Mouse (Mus musculus): ENCODE data around the gene Gm49601.
A peak's percentile ranks its signal among the peaks of the same experiment; 100 is the strongest.

The Gm49601 gene

DNA sequence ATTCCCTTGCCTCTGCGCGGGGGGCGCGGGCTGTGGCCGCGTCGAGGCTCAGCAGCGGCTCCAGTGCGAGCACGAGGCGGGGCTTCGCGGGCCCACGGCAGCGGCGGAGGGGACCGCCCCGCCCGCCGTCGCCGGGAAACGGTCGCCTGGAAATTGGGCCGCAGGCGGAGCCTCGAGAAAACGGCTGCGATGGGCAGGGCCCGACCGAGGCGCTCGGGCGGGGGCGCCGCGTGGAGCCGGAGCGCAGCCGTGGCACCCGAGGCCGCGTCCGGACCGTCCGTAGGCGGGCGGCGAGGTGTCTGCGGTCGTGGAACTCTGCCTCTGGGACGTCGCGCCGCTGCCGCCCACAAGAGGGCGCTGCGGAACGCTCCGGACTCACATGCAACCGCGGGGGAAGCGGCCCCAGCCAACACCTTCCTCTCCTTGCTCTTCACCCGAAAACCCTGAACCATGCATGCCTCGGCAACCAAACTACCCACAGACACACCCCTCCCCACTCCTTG, at the start of gene Gm49601:
TSS of gene Gm49601 (minus strand) at position 52 of the 503 bp plus-strand sequence.
- DNase-seq, result peak; percentile 85

- no peak for DNase-seq
Measured at GRCm38 (mm10) chr16:18673005-18673404, 46.8 kb upstream of the Gm49601 start.

- DNase-seq, result no peak
Measured at GRCm38 (mm10) chr16:18672027-18672426, 45.8 kb upstream of the Gm49601 start.

- no peak for DNase-seq
Measured at GRCm38 (mm10) chr16:18669914-18670313, 43.7 kb upstream of the Gm49601 start.

GRCm38 (mm10) chr16:18658597-18658996, 32.4 kb upstream of the Gm49601 start:
- no peak for DNase-seq

GRCm38 (mm10) chr16:18655372-18656098, 29.3 kb upstream of the Gm49601 start:
- DNase-seq, result no peak

GRCm38 (mm10) chr16:18653290-18654160, 27.3 kb upstream of the Gm49601 start:
- DNase-seq, result no peak

- DNase-seq, result no peak
Measured at GRCm38 (mm10) chr16:18649126-18649525, 22.9 kb upstream of the Gm49601 start.

- no peak for DNase-seq
Measured at GRCm38 (mm10) chr16:18645329-18645728, 19.1 kb upstream of the Gm49601 start.

DNA sequence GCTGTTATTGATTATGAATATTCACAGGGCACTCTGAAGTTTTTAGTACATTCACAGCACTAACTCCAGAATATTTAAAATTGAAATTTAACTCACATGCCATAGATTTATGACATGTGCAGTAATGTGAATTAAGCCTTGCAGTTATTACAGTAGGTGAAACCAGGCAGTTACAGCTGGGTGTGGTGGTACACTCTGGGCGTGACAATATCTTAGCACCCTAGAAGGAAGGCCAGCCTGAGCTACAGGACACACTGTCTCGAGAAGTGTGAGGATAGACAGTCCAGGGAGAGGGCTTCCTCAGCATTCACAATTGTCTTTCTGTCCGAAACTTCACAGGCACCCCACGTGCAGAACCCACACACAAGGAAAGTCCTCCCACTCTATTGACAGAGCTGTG, 18.3 kb upstream of the Gm49601 start:
- no peak for DNase-seq

DNA sequence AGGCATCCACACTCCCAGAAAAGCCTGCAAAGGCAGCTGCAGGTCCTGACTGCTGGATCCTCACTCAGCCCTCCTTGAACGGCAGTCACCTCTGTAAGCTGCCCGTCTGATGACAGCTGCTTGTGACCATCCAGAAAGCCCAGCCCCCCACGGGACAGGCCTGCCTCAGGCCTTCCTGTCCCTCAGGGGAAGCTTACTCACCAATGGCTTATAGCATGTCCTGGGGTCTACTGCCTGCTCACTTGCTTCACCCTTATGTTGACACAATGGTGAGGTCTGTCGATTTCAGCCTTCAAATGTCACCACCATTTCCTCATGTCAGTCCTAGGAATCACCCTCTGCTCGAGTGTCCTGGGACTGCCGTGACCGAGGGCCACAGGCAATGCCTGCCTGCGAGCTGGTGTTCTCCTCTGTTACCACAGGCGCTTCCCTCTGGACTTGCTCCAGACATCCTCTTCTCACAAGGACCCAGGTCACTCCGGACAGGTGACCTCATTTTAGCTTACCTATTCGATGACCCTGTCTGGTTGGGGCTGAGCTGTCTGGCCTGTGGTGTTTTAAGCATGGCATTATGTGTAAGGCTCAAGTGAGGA, 17.3 kb upstream of the Gm49601 start:
- no peak for DNase-seq

- DNase-seq, result no peak
Measured at GRCm38 (mm10) chr16:18642897-18643296, 16.7 kb upstream of the Gm49601 start.

DNA sequence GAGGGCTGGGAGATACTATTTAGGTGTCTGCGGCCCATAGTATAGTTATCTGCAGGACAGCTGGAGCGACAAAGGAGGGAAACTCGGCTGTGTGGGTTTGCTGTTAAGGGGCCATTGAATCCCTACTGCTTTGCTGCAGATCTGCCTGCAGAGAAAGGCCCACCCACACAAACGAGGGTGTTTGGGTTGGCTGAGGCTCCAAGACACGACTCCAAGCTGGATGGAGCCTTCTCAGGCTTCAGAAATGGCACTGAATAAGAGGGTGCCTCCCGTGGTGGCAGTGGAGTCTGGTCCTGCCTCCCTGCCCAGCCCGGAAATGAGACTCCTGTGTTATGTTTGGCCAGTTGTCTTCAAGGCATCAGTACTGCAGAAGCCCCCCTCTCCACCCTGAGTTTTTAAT, 16.1 kb upstream of the Gm49601 start:
- no peak for DNase-seq

DNA sequence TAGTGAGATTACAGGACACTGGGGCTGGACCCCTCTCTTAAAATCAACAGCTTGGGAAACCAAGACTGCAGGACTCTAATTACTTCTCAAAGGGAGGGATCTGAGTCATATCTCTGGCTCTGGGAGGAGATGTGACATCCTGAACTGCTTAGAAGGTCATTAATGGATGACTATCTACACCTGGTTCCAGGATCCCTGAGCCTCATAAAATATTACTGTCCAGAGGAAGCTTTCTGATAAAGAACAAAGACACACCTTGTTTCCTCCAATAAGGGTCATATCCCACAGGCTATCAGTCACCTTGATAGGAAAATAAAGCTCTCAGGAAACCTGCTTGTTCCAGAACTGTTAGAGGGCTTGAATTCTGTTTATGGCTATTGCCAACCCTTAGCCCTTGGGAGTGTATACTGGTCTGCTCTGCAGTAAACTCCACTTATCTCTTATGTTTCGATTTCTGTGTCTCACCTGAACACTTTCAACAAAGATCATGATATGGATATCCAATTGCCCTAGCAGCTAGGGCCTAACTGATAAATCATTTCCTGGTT, 13.2 kb upstream of the Gm49601 start:
- DNase-seq, result no peak

- DNase-seq, result no peak
Measured at GRCm38 (mm10) chr16:18638396-18638795, 12.2 kb upstream of the Gm49601 start.

- DNase-seq, result no peak
Measured at GRCm38 (mm10) chr16:18636804-18637203, 10.6 kb upstream of the Gm49601 start.

DNA sequence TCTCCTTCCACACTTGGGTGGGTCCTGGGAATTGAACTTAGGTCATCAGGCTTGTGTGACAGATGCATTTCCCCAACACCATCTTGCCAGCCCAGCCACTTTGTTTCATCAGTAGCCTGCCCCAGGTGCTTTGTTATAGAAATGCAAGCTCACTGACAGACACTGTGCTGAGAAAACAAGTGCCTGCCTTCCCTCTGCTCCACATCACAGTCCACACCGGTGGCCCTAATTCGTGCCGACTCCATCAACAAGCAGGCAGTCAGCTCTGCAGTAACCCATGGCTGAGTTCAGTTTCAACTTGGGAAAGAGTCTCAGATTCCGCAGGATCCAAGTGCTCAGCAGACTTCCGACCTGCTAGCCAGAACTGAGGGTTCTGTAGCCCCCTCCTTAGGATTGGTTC, 10.2 kb upstream of the Gm49601 start:
- no peak for DNase-seq

DNA sequence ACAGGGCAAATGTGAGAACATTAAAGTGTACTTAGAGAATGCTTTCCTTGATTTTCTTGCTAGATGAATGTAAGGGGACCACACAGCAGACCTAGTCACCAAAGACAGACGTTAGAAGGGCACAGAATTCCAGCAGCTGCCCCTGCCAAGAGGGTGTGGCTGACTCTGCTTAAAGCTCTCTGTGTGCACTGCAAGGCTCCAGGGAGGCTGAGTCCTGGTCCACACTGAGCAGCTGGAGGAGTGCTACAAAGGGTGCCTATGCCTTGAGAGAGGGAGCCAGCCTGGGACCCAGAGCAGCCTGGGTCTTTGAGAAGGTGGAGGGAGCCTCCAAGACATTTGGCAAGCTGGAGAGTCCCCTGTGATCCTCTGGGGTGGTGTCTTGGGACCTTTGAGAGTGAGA, 7.1 kb upstream of the Gm49601 start:
- DNase-seq, result no peak

- DNase-seq, result no peak
Measured at GRCm38 (mm10) chr16:18632816-18633215, 6.6 kb upstream of the Gm49601 start.

GRCm38 (mm10) chr16:18632059-18632458, 5.8 kb upstream of the Gm49601 start:
- no peak for DNase-seq

- DNase-seq, result no peak
Measured at GRCm38 (mm10) chr16:18631141-18631540, 4.9 kb upstream of the Gm49601 start.

DNA sequence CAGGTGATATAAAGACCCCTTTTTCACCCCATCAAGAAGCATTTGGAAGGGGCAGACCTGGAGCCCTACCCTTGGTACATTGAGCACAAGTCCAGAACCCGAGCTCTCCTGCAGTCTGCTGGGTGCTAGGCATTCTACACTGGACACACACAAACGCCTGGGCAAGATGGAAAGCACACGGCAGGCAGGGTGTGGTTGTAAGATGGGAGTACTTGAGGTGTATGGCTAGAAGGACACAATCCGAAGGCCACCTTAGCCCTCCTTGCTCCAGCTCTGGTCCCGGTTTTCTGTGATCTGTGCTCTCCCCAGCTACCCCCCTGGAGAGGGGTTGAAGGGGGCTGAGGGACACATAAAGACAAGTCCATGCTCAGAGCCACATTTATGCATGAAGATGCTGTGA, 4.1 kb upstream of the Gm49601 start:
- DNase-seq, result no peak
